Mouse (Mus musculus): ENCODE data around the gene Acrbp. TPM values are rescaled to one million over a fixed set of nuclear protein-coding genes. Genes with fewer than 3 reads are reported as not detected.

The Acrbp gene
- polyA plus RNA-seq, 1 experiment from 2014 or later, result 4.5 TPM

- Histone ChIP-seq H3K27me3 (ENCODE audit: control insufficient read depth, insufficient read depth, low read depth, low read length) (no peaks in the 10 kb centered on the region), H3K4me2 (ENCODE audit: low read depth, low read length) (no peak overlapping the region), H3K4me3 (ENCODE audit: low read depth, low read length) (no peak overlapping the region), H3K36me3 (ENCODE audit: control insufficient read depth, insufficient read depth) (peaks cover 7% of the 10 kb centered on the region; the same call in 1 of the 2 replicates), H3K9ac (ENCODE audit: low read depth, low read length) (no peak overlapping the region), H3K27ac (ENCODE audit: low read length) (peak overlapping the region; percentile 96), H3K4me1 (ENCODE audit: control insufficient read depth, low read depth, low read length) (peaks cover 49% of the 10 kb centered on the region), H3K9me3 (replicated peaks; ENCODE audit: control insufficient read depth, low read length) (no peaks in the 10 kb centered on the region)
- 33% methylated on average over 3 of the region's 3 CpGs for whole genome bisulfite sequencing (ENCODE audit: insufficient replicate concordance)
- no peak for ATAC-seq (ENCODE audit: low read depth)
These were observed 45.4 kb downstream of the Acrbp start for GRCm38 (mm10) chr6:125094843-125095242.

GRCm38 (mm10) chr6:125095391-125096278, 46.1 kb downstream of the Acrbp start, which contains the start of gene Chd4:
Chd4 (plus strand) TSS chr6:125095981.
- no peaks in the 10 kb centered on the region for H3K9me3 ChIP-seq (replicated peaks; ENCODE audit: control insufficient read depth, low read length)
- ATAC-seq (ENCODE audit: low read depth), result peak; percentile 76
- peaks cover 41% of the 10 kb centered on the region for H3K4me1 ChIP-seq (ENCODE audit: control insufficient read depth, low read depth, low read length)
- H3K27me3 ChIP-seq (ENCODE audit: control insufficient read depth, insufficient read depth, low read depth, low read length), result no peaks in the 10 kb centered on the region
- peak within 1 kb of the TSS; percentile 71 for H3K4me2 ChIP-seq (ENCODE audit: low read depth, low read length)
- H3K4me3 ChIP-seq (ENCODE audit: low read depth, low read length), result peak within 1 kb of the TSS; percentile 75
- H3K27ac ChIP-seq (ENCODE audit: low read length), result peak within 1 kb of the TSS; percentile 96
- H3K9ac ChIP-seq (ENCODE audit: low read depth, low read length), result peak within 1 kb of the TSS; percentile 81
- H3K36me3 ChIP-seq (ENCODE audit: control insufficient read depth, insufficient read depth), result peaks cover 13% of the 10 kb centered on the region
- WGBS (ENCODE audit: insufficient replicate concordance), result 3% methylated on average over 42 of the region's 45 CpGs

- no peaks in the 10 kb centered on the region for H3K27me3 ChIP-seq (ENCODE audit: control insufficient read depth, insufficient read depth, low read depth, low read length)
- peaks cover 39% of the 10 kb centered on the region for H3K4me1 ChIP-seq (ENCODE audit: control insufficient read depth, low read depth, low read length)
- peak overlapping the region; percentile 81 for H3K9ac ChIP-seq (ENCODE audit: low read depth, low read length)
- peaks cover 19% of the 10 kb centered on the region for H3K36me3 ChIP-seq (ENCODE audit: control insufficient read depth, insufficient read depth)
- no peaks in the 10 kb centered on the region for H3K9me3 ChIP-seq (replicated peaks; ENCODE audit: control insufficient read depth, low read length)
- peak; percentile 33 for ATAC-seq (ENCODE audit: low read depth)
- H3K4me3 ChIP-seq (ENCODE audit: low read depth, low read length), result peak overlapping the region; percentile 75
- peak overlapping the region; percentile 96 for H3K27ac ChIP-seq (ENCODE audit: low read length)
- H3K4me2 ChIP-seq (ENCODE audit: low read depth, low read length), result peak overlapping the region; percentile 71
- under 1% methylated on average over 30 of the region's 32 CpGs for WGBS (ENCODE audit: insufficient replicate concordance)
These were observed 46.7 kb downstream of the Acrbp start for GRCm38 (mm10) chr6:125096279-125096596.

- H3K9me3 ChIP-seq (replicated peaks; ENCODE audit: control insufficient read depth, low read length), result no peaks in the 10 kb centered on the region
- H3K4me2 ChIP-seq (ENCODE audit: low read depth, low read length), result peak overlapping the region; percentile 71
- peak overlapping the region; percentile 96 for H3K27ac ChIP-seq (ENCODE audit: low read length)
- H3K27me3 ChIP-seq (ENCODE audit: control insufficient read depth, insufficient read depth, low read depth, low read length), result no peaks in the 10 kb centered on the region
- WGBS (ENCODE audit: insufficient replicate concordance), result under 1% methylated on average over 43 of the region's 44 CpGs
- H3K9ac ChIP-seq (ENCODE audit: low read depth, low read length), result peak overlapping the region; percentile 81
- peak overlapping the region; percentile 75 for H3K4me3 ChIP-seq (ENCODE audit: low read depth, low read length)
- peaks cover 39% of the 10 kb centered on the region for H3K4me1 ChIP-seq (ENCODE audit: control insufficient read depth, low read depth, low read length)
- H3K36me3 ChIP-seq (ENCODE audit: control insufficient read depth, insufficient read depth), result peaks cover 24% of the 10 kb centered on the region
- peak; percentile 39 for ATAC-seq (ENCODE audit: low read depth)
These were observed 47.3 kb downstream of the Acrbp start for GRCm38 (mm10) chr6:125096597-125097345.

- Histone ChIP-seq H3K4me2 (ENCODE audit: low read depth, low read length) (peak overlapping the region; percentile 71), H3K9me3 (replicated peaks; ENCODE audit: control insufficient read depth, low read length) (no peaks in the 10 kb centered on the region), H3K27ac (ENCODE audit: low read length) (peak overlapping the region; percentile 96), H3K9ac (ENCODE audit: low read depth, low read length) (peak overlapping the region; percentile 81), H3K4me1 (ENCODE audit: control insufficient read depth, low read depth, low read length) (peaks cover 39% of the 10 kb centered on the region), H3K27me3 (ENCODE audit: control insufficient read depth, insufficient read depth, low read depth, low read length) (no peaks in the 10 kb centered on the region), H3K4me3 (ENCODE audit: low read depth, low read length) (peak overlapping the region; percentile 75), H3K36me3 (ENCODE audit: control insufficient read depth, insufficient read depth) (peaks cover 30% of the 10 kb centered on the region)
- WGBS (ENCODE audit: insufficient replicate concordance), result 3% methylated on average over 12 of the region's 12 CpGs
- ATAC-seq (ENCODE audit: low read depth), result 0 out of 2 replicates have a peak, but pooled peaks have one; percentile 6
These were observed 47.8 kb downstream of the Acrbp start for GRCm38 (mm10) chr6:125097346-125097689.

- Histone ChIP-seq H3K9ac (ENCODE audit: low read depth, low read length) (peak overlapping the region; percentile 81), H3K4me2 (ENCODE audit: low read depth, low read length) (peak overlapping the region; percentile 71), H3K4me1 (ENCODE audit: control insufficient read depth, low read depth, low read length) (peaks cover 44% of the 10 kb centered on the region), H3K27ac (ENCODE audit: low read length) (peak overlapping the region; percentile 12; the same call in 1 of the 2 replicates), H3K36me3 (ENCODE audit: control insufficient read depth, insufficient read depth) (peaks cover 36% of the 10 kb centered on the region), H3K4me3 (ENCODE audit: low read depth, low read length) (peak overlapping the region; percentile 75), H3K27me3 (ENCODE audit: control insufficient read depth, insufficient read depth, low read depth, low read length) (no peaks in the 10 kb centered on the region), H3K9me3 (replicated peaks; ENCODE audit: control insufficient read depth, low read length) (no peaks in the 10 kb centered on the region)
- WGBS (ENCODE audit: insufficient replicate concordance), result 51% methylated on average over 8 of the region's 8 CpGs
- no peak for ATAC-seq (ENCODE audit: low read depth)
These were observed 48.5 kb downstream of the Acrbp start for GRCm38 (mm10) chr6:125097951-125098350.

GRCm38 (mm10) chr6:125098513-125098912, 49.0 kb downstream of the Acrbp start:
- Histone ChIP-seq H3K4me3 (ENCODE audit: low read depth, low read length) (peak overlapping the region; percentile 75), H3K9me3 (replicated peaks; ENCODE audit: control insufficient read depth, low read length) (no peaks in the 10 kb centered on the region), H3K27ac (ENCODE audit: low read length) (peak overlapping the region; percentile 48), H3K4me1 (ENCODE audit: control insufficient read depth, low read depth, low read length) (peaks cover 45% of the 10 kb centered on the region), H3K36me3 (ENCODE audit: control insufficient read depth, insufficient read depth) (peaks cover 39% of the 10 kb centered on the region), H3K4me2 (ENCODE audit: low read depth, low read length) (peak overlapping the region; percentile 71), H3K9ac (ENCODE audit: low read depth, low read length) (peak overlapping the region; percentile 33), H3K27me3 (ENCODE audit: control insufficient read depth, insufficient read depth, low read depth, low read length) (no peaks in the 10 kb centered on the region)
- WGBS (ENCODE audit: insufficient replicate concordance), result 56% methylated on average over 3 of the region's 3 CpGs
- ATAC-seq (ENCODE audit: low read depth), result no peak

- H3K9me3 ChIP-seq (replicated peaks; ENCODE audit: control insufficient read depth, low read length), result no peaks in the 10 kb centered on the region
- no peak overlapping the region for H3K4me2 ChIP-seq (ENCODE audit: low read depth, low read length)
- H3K4me1 ChIP-seq (ENCODE audit: control insufficient read depth, low read depth, low read length), result peaks cover 53% of the 10 kb centered on the region
- 56% methylated on average over 5 of the region's 5 CpGs for WGBS (ENCODE audit: insufficient replicate concordance)
- no peaks in the 10 kb centered on the region for H3K27me3 ChIP-seq (ENCODE audit: control insufficient read depth, insufficient read depth, low read depth, low read length)
- ATAC-seq (ENCODE audit: low read depth), result no peak
- peak overlapping the region; percentile 48 for H3K27ac ChIP-seq (ENCODE audit: low read length)
- peaks cover 39% of the 10 kb centered on the region for H3K36me3 ChIP-seq (ENCODE audit: control insufficient read depth, insufficient read depth)
- 0 out of 2 replicates have a peak overlapping the region, but pooled peaks have one; percentile 21 for H3K9ac ChIP-seq (ENCODE audit: low read depth, low read length)
- H3K4me3 ChIP-seq (ENCODE audit: low read depth, low read length), result no peak overlapping the region
These were observed 50.0 kb downstream of the Acrbp start for GRCm38 (mm10) chr6:125099421-125099971.

Data from liver, embryonic 16.5 days (tissue).